Mouse (Mus musculus) hindbrain, embryonic 16.5 days (tissue): Measurements from ENCODE around the gene Smoc1. TPM values are rescaled to one million over a fixed set of nuclear protein-coding genes. Genes with fewer than 3 reads are reported as not detected.

Source experiments
- ATAC-seq: fragments of 200-750 bp; cut with Nextera tagmentation; 2 replicates; pipeline ENCODE4 v1.8.0; 2017; ENCODE audit warnings: moderate TSS enrichment, moderate library complexity
- H3K27ac ChIP-seq: fragments of 300-500 bp; sonication (generic); 2 replicates; pipeline ENCODE4 v1.5.1; 2014; ENCODE audit warnings: low read depth, mild to moderate bottlenecking, control low read depth, low read length, moderate library complexity
- H3K27me3 ChIP-seq: fragments of 300-500 bp; sonication (generic); replicated peaks from 2 replicates; pipeline ENCODE4 v1.6.1; 2014; ENCODE audit warnings: low read length; ENCODE audit not compliant: control insufficient read depth, insufficient read depth
- H3K36me3 ChIP-seq: fragments of 300-500 bp; sonication (generic); 2 replicates; pipeline ENCODE4 v1.6.1; 2014; ENCODE audit warnings: mild to moderate bottlenecking, low read length, moderate library complexity, mixed read lengths; ENCODE audit not compliant: control insufficient read depth, insufficient read depth
- H3K4me1 ChIP-seq: fragments of 300-500 bp; sonication (generic); 2 replicates; pipeline ENCODE4 v1.6.1; 2014; ENCODE audit warnings: low read depth, low read length; ENCODE audit not compliant: control insufficient read depth, insufficient read depth
- H3K4me2 ChIP-seq: fragments of 300-500 bp; sonication (generic); 2 replicates; pipeline ENCODE4 v1.6.1; 2014; ENCODE audit warnings: mild to moderate bottlenecking, low read length, control low read depth, moderate library complexity
- H3K4me3 ChIP-seq: fragments of 300-500 bp; sonication (generic); 2 replicates; pipeline ENCODE4 v1.5.1; 2014; ENCODE audit warnings: mild to moderate bottlenecking, low read length, control low read depth, moderate library complexity
- H3K9ac ChIP-seq: fragments of 300-500 bp; sonication (generic); 2 replicates; pipeline ENCODE4 v1.6.1; 2014; ENCODE audit warnings: low read depth, mild to moderate bottlenecking, control low read depth, low read length, moderate library complexity
- H3K9me3 ChIP-seq: fragments of 300-500 bp; sonication (generic); 2 replicates; pipeline ENCODE4 v1.6.1; 2014; ENCODE audit warnings: mild to moderate bottlenecking, low read length, moderate library complexity; ENCODE audit not compliant: control insufficient read depth
- WGBS: fragments of 180-500 bp; shearing (Covaris S2); extraction: QIAGEN DNeasy Blood & Tissue Kit; methylation state at CpG from one replicate; pipeline ENCODE4 v1.1.7; 2014; 5-methylcytosine and 5-hydroxymethylcytosine counted together
- polyA plus RNA-seq: library from polyadenylated mRNA; unstranded; fragments of >200 nt; fragmentation: Nextera tagmentation; extraction: Ambion mirVana; gene quantifications from 2 replicates; pipeline ENCODE4 v1.2.1, GENCODE M21; 2015

The Smoc1 gene
- polyA plus RNA-seq, 1 experiment from 2014 or later = 34.3 TPM

DNA sequence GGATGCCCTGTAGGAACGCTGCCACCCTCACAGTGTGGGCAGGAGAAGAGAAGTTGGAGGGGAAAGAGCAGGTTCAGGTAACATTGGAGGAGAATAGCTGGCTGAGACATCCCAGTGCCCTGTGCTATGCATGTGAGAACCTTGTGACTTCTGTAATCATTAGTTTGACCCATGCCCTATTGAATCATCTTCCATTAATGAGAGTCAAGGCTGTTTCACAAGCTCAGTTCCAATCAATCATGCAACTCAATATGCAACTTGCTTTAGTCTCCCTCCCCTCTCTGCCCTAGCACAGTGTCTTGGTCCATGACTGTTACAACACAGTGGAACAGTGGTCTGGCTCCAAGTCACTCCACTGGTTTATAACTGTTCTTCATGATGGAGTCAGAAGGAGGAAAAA lies 163.0 kb downstream of the Smoc1 start:
- WGBS = 82% methylated on average over 1 of the region's 1 CpGs

DNA sequence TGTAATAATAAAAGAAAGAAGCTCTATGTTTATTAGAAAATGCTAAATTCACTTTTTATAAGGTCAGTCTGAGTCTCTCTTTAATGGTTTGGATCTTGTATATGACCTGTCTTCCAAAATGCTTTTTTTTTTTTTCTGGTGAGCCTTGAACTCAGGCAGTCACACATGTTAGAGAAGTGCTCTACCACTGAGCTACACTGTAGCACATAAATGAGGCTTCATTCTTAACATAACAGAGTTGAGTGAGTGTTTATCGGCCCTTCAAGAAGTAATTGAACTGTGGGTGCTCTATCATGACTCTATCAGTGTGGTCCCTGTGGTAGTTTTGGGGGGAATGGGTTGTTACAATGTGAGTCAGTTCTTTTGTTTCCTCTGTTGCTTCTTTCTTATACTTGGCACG lies 167.4 kb downstream of the Smoc1 start:
- no peak for ATAC-seq
- Histone ChIP-seq H3K4me3 (no peak overlapping the region), H3K27ac (no peak overlapping the region), H3K9ac (no peak overlapping the region), H3K27me3 (no peaks in the 10 kb centered on the region), H3K9me3 (no peaks in the 10 kb centered on the region), H3K4me2 (no peak overlapping the region), H3K4me1 (no peaks in the 10 kb centered on the region), H3K36me3 (no peaks in the 10 kb centered on the region)
- WGBS = 89% methylated on average over 2 of the region's 2 CpGs

More for the DNA sequence above, 163.0 kb downstream of the Smoc1 start:
- H3K9ac ChIP-seq = no peak overlapping the region
- no peaks in the 10 kb centered on the region for H3K9me3 ChIP-seq
- no peaks in the 10 kb centered on the region for H3K4me1 ChIP-seq
- H3K27me3 ChIP-seq = no peaks in the 10 kb centered on the region
- ATAC-seq = no peak
- no peak overlapping the region for H3K4me3 ChIP-seq
- H3K27ac ChIP-seq = no peak overlapping the region
- no peaks in the 10 kb centered on the region for H3K36me3 ChIP-seq
- H3K4me2 ChIP-seq = no peak overlapping the region

DNA sequence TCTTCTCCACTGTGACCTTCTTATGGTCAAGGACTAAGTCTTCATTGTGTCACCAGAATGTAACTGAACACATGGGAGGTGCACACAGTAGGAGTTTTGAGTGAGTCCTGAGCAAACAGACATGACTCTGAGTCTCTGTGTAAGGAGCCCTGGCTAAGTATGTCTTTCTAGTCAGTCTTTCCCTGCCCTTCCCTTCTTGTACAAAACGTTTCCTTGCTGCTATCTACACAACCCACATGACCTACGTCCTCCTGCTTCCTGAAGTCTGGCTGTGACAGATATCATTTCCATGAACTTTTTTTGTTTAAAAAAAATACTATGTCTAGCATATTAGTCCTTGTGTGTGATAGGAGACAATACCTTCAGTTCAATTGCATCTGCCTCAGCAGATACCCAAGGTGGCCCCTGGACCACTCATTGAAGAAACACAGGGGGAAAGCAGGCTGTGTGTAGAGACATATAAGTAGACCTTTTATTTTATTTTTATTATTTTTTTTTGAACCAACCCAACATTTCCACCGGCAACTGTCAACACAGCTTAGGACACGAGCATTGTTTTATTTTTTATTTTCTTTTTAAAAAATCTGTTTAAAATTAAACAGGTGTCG lies 171.0 kb downstream of the Smoc1 start:
- WGBS = 86% methylated on average over 5 of the region's 5 CpGs
- ATAC-seq = no peak

DNA sequence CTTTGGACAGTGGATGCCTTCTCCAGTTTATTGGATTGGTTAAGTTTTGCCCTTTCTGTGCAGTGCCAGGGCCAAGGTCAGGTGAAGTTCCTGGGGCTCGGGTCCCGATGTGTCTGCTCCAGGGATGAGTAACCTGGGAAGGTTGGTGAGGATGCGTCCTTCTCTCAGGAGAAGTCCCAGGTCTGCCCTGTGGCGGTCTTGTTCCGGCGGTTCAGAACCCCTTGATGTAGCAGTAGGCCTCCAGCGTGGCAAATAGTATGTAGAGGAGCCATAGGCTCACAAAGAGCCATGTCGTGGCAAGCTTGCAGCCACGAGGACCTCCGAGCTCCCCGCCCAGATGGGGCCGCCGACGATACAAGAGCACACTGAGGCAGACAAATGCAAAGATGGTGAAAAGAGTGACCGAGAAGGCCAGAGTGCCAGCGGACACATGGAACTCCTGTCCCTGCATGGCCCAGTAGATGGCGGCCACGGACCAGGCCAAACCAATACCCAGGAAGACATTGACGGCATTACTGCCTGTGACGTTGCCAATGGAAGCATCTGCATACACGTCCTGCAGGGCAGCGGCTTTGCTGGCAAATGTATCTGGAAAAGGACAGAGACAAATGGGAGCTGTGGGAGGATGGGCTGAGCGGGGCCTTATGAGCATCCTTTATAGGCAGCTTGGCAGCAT lies 172.8 kb downstream of the Smoc1 start:
- H3K9me3 ChIP-seq = no peaks in the 10 kb centered on the region
- H3K9ac ChIP-seq = peak overlapping the region; percentile 35; the same call in 1 of the 2 replicates
- peak overlapping the region; percentile 39; the same call in 1 of the 2 replicates for H3K4me2 ChIP-seq
- H3K27me3 ChIP-seq = no peaks in the 10 kb centered on the region
- H3K27ac ChIP-seq = no peak overlapping the region
- peak; percentile 92 for ATAC-seq
- H3K4me3 ChIP-seq = no peak overlapping the region
- WGBS = 32% methylated on average over 23 of the region's 23 CpGs
- peaks cover 2% of the 10 kb centered on the region; the same call in 1 of the 2 replicates for H3K4me1 ChIP-seq
- H3K36me3 ChIP-seq = no peaks in the 10 kb centered on the region

More for the DNA sequence above, 171.0 kb downstream of the Smoc1 start:
- no peak overlapping the region for H3K27ac ChIP-seq
- no peak overlapping the region for H3K4me3 ChIP-seq
- no peaks in the 10 kb centered on the region for H3K9me3 ChIP-seq
- no peaks in the 10 kb centered on the region for H3K36me3 ChIP-seq
- H3K9ac ChIP-seq = no peak overlapping the region
- no peaks in the 10 kb centered on the region for H3K27me3 ChIP-seq
- peaks cover 2% of the 10 kb centered on the region; the same call in 1 of the 2 replicates for H3K4me1 ChIP-seq
- H3K4me2 ChIP-seq = no peak overlapping the region

- no peak overlapping the region for H3K4me3 ChIP-seq
- ATAC-seq = no peak
- no peaks in the 10 kb centered on the region for H3K36me3 ChIP-seq
- no peak overlapping the region for H3K9ac ChIP-seq
- no peaks in the 10 kb centered on the region for H3K27me3 ChIP-seq
- H3K27ac ChIP-seq = no peak overlapping the region
- H3K4me2 ChIP-seq = no peak overlapping the region
- no peaks in the 10 kb centered on the region for H3K9me3 ChIP-seq
- peaks cover 2% of the 10 kb centered on the region; the same call in 1 of the 2 replicates for H3K4me1 ChIP-seq
- WGBS = 6% methylated on average over 1 of the region's 1 CpGs
Observed at GRCm38 (mm10) chr12:81203226-81203625, 176.6 kb downstream of the Smoc1 start.

DNA sequence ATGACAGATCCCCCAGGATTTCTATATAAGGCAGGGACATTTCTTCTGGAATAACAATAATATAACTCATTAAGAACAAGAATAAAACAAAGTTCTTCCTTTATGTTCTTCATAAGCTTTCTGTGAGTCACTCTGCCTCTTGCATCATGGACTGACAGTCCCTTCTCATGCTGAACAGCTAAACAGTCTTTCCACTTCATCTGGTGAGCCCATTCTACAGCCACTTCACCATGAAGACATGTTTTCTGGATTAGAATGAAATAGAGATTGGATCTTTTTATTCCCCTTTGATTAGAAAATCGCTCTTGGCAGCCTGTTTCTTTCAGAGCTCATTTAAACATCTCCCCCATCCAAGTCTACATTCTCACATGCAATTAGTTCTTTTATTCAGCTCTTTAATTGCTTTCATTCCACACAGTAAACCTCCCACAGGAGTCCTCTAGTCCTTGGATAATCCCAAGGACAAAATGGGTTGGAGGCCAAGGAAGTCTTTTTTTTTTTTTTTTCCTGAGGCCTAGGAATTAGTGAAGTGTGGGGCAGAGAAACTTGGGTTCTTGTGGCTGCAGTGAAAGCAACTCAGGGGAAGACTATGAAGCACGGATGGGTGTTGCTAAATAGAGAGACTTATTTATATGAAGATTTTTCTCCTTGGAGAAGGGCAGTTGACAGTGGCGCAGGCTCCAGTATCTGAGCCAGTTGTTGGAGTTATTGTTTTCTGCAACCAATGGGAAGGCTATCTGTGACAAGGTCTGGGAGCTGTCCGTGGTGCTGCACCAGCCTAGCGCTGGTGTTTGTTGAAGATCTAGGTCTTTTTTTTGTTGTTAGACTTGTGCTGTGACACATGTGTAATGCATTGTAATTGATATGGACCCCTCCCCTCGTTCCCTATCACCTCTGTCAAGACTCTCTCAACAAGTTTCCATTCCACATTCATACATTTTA lies 179.3 kb downstream of the Smoc1 start:
- ATAC-seq = no peak
- WGBS = 23% methylated on average over 6 of the region's 6 CpGs
- Histone ChIP-seq H3K27ac (no peak overlapping the region), H3K4me3 (no peak overlapping the region), H3K4me2 (no peak overlapping the region), H3K9me3 (no peaks in the 10 kb centered on the region), H3K4me1 (no peaks in the 10 kb centered on the region), H3K27me3 (no peaks in the 10 kb centered on the region), H3K36me3 (no peaks in the 10 kb centered on the region), H3K9ac (no peak overlapping the region)

GRCm38 (mm10) chr12:81208559-81208958 lies 182.0 kb downstream of the Smoc1 start:
- Histone ChIP-seq H3K9ac (no peak overlapping the region), H3K4me2 (no peak overlapping the region), H3K27ac (no peak overlapping the region), H3K9me3 (no peaks in the 10 kb centered on the region), H3K4me1 (no peaks in the 10 kb centered on the region), H3K4me3 (no peak overlapping the region), H3K27me3 (no peaks in the 10 kb centered on the region), H3K36me3 (no peaks in the 10 kb centered on the region)
- ATAC-seq = no peak
- 72% methylated on average over 2 of the region's 2 CpGs for WGBS

DNA sequence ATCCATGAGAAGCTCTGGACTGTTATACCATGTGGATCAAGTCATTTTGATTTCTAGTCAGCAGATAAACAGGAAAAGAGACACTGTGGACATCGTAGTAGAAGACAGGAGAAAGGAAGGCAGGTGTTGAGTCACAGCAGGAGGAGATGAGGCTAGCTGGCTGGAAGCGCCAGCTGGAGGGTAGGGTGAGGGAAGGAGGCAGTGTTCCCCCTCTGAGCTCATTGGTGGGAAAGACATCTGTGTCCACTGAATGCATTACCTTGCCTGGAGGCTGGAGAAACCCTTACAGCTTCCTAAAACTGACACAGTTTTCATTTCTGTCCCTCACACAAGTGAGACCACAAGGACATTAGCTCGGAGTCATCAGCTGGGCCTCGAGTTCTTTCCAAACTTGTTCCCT lies 192.7 kb downstream of the Smoc1 start:
- Histone ChIP-seq H3K4me3 (no peak overlapping the region), H3K27me3 (no peaks in the 10 kb centered on the region), H3K9me3 (no peaks in the 10 kb centered on the region), H3K36me3 (no peaks in the 10 kb centered on the region), H3K9ac (no peak overlapping the region), H3K27ac (no peak overlapping the region), H3K4me1 (no peaks in the 10 kb centered on the region), H3K4me2 (no peak overlapping the region)
- no peak for ATAC-seq
- 62% methylated on average over 4 of the region's 4 CpGs for WGBS

DNA sequence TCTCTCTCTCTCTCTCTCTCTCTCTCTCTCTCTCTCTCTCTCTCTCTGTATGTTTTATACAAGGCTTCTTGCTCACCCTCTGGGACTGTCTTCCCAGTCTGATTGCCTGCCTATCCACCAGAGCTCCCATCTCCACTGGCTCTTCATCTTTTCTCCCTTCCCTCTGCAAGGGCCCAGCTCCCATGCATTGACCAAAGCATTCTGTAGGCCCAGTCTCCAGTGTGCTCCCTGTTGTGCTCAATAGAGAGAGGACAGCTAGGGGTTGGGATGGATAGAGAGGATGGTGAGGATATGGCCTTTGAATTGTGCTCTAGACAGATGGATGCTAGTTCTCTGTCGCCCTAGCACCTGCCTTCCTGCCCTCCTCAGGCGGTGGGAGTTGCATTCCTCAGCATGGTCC lies 196.7 kb downstream of the Smoc1 start:
- H3K36me3 ChIP-seq = no peaks in the 10 kb centered on the region
- no peak overlapping the region for H3K4me3 ChIP-seq
- H3K9ac ChIP-seq = no peak overlapping the region
- H3K27ac ChIP-seq = no peak overlapping the region
- H3K27me3 ChIP-seq = no peaks in the 10 kb centered on the region
- 88% methylated on average over 2 of the region's 2 CpGs for WGBS
- peaks cover 9% of the 10 kb centered on the region for H3K4me1 ChIP-seq
- ATAC-seq = no peak
- no peaks in the 10 kb centered on the region for H3K9me3 ChIP-seq
- H3K4me2 ChIP-seq = no peak overlapping the region
